Mouse (Mus musculus): ENCODE data around the gene Serpina1e. TPM values are rescaled to one million over a fixed set of nuclear protein-coding genes. Genes with fewer than 3 reads are reported as not detected.

Serpina1e gene
- polyA plus RNA-seq, 1 experiment from 2014 or later, result 0.33 TPM

- no peaks in the 10 kb centered on the region for H3K9me3 ChIP-seq (ENCODE audit: low read length)
- H3K4me2 ChIP-seq (replicated peaks; ENCODE audit: low read depth, low read length), result no peak overlapping the region
- WGBS, result 51% methylated on average over 5 of the region's 5 CpGs
- H3K4me1 ChIP-seq (ENCODE audit: insufficient read depth, low read depth, low read length), result no peaks in the 10 kb centered on the region
- ATAC-seq (no peak), DNase-seq (ENCODE audit: low spot score) (no peak)
- no peak overlapping the region for H3K9ac ChIP-seq (replicated peaks; ENCODE audit: low read depth)
- TF ChIP-seq EP300 (IDR thresholded peaks at IDR 0.05), result no peak
- no peak for TF ChIP-seq CTCF (IDR thresholded peaks at IDR 0.05)
- H3K4me3 ChIP-seq (ENCODE audit: low read depth, low read length), result no peak overlapping the region
- H3K27ac ChIP-seq (ENCODE audit: low read length), result no peak overlapping the region
- H3K27me3 ChIP-seq (replicated peaks; ENCODE audit: insufficient read depth, low read length), result no peaks in the 10 kb centered on the region
- H3K36me3 ChIP-seq (ENCODE audit: insufficient read depth, low read length), result no peaks in the 10 kb centered on the region
These were observed 27.1 kb upstream of the Serpina1e start for GRCm38 (mm10) chr12:103985868-103986267.

GRCm38 (mm10) chr12:103984935-103985334 is 26.2 kb upstream of the Serpina1e start:
- DNase-seq (ENCODE audit: low spot score), result peak; percentile 42

GRCm38 (mm10) chr12:103981646-103982360 is 23.0 kb upstream of the Serpina1e start:
- DNase-seq (ENCODE audit: low spot score), result no peak
- no peaks in the 10 kb centered on the region for H3K36me3 ChIP-seq (ENCODE audit: insufficient read depth, low read length)
- no peak overlapping the region for H3K4me2 ChIP-seq (replicated peaks; ENCODE audit: low read depth, low read length)
- H3K4me1 ChIP-seq (ENCODE audit: insufficient read depth, low read depth, low read length), result no peaks in the 10 kb centered on the region
- no peak overlapping the region for H3K9ac ChIP-seq (replicated peaks; ENCODE audit: low read depth)
- WGBS, result 36% methylated on average over 7 of the region's 7 CpGs
- ATAC-seq, result no peak
- no peaks in the 10 kb centered on the region for H3K27me3 ChIP-seq (replicated peaks; ENCODE audit: insufficient read depth, low read length)
- no peaks in the 10 kb centered on the region for H3K9me3 ChIP-seq (ENCODE audit: low read length)
- H3K4me3 ChIP-seq (ENCODE audit: low read depth, low read length), result no peak overlapping the region
- TF ChIP-seq CTCF (IDR thresholded peaks at IDR 0.05) (no peak), EP300 (IDR thresholded peaks at IDR 0.05) (no peak)
- no peak overlapping the region for H3K27ac ChIP-seq (ENCODE audit: low read length)

More at GRCm38 (mm10) chr12:103984935-103985334, 26.2 kb upstream of the Serpina1e start:
- H3K27me3 ChIP-seq (replicated peaks; ENCODE audit: insufficient read depth, low read length), result no peaks in the 10 kb centered on the region
- TF ChIP-seq EP300 (IDR thresholded peaks at IDR 0.05) (no peak), CTCF (IDR thresholded peaks at IDR 0.05) (peak; percentile 72)
- no peak overlapping the region for H3K9ac ChIP-seq (replicated peaks; ENCODE audit: low read depth)
- no peak overlapping the region for H3K4me3 ChIP-seq (ENCODE audit: low read depth, low read length)
- WGBS, result 51% methylated on average over 4 of the region's 4 CpGs
- no peaks in the 10 kb centered on the region for H3K4me1 ChIP-seq (ENCODE audit: insufficient read depth, low read depth, low read length)
- H3K9me3 ChIP-seq (ENCODE audit: low read length), result no peaks in the 10 kb centered on the region
- no peaks in the 10 kb centered on the region for H3K36me3 ChIP-seq (ENCODE audit: insufficient read depth, low read length)
- no peak for ATAC-seq
- no peak overlapping the region for H3K4me2 ChIP-seq (replicated peaks; ENCODE audit: low read depth, low read length)
- no peak overlapping the region for H3K27ac ChIP-seq (ENCODE audit: low read length)

GRCm38 (mm10) chr12:103978294-103978693 is 19.5 kb upstream of the Serpina1e start:
- no peak overlapping the region for H3K9ac ChIP-seq (replicated peaks; ENCODE audit: low read depth)
- WGBS, result 75% methylated on average over 10 of the region's 10 CpGs
- DNase-seq (ENCODE audit: low spot score) (no peak), ATAC-seq (no peak)
- H3K4me3 ChIP-seq (ENCODE audit: low read depth, low read length), result no peak overlapping the region
- TF ChIP-seq EP300 (IDR thresholded peaks at IDR 0.05) (no peak), CTCF (IDR thresholded peaks at IDR 0.05) (no peak)
- no peaks in the 10 kb centered on the region for H3K9me3 ChIP-seq (ENCODE audit: low read length)
- H3K36me3 ChIP-seq (ENCODE audit: insufficient read depth, low read length), result no peaks in the 10 kb centered on the region
- no peaks in the 10 kb centered on the region for H3K27me3 ChIP-seq (replicated peaks; ENCODE audit: insufficient read depth, low read length)
- no peak overlapping the region for H3K27ac ChIP-seq (ENCODE audit: low read length)
- no peaks in the 10 kb centered on the region for H3K4me1 ChIP-seq (ENCODE audit: insufficient read depth, low read depth, low read length)
- no peak overlapping the region for H3K4me2 ChIP-seq (replicated peaks; ENCODE audit: low read depth, low read length)

- H3K9ac ChIP-seq (replicated peaks; ENCODE audit: low read depth), result no peak overlapping the region
- H3K4me3 ChIP-seq (ENCODE audit: low read depth, low read length), result no peak overlapping the region
- H3K4me1 ChIP-seq (ENCODE audit: insufficient read depth, low read depth, low read length), result no peaks in the 10 kb centered on the region
- no peak overlapping the region for H3K4me2 ChIP-seq (replicated peaks; ENCODE audit: low read depth, low read length)
- no peaks in the 10 kb centered on the region for H3K9me3 ChIP-seq (ENCODE audit: low read length)
- no peaks in the 10 kb centered on the region for H3K27me3 ChIP-seq (replicated peaks; ENCODE audit: insufficient read depth, low read length)
- ATAC-seq (no peak), DNase-seq (ENCODE audit: low spot score) (peak; percentile 37)
- H3K36me3 ChIP-seq (ENCODE audit: insufficient read depth, low read length), result no peaks in the 10 kb centered on the region
- peak; percentile 71 for TF ChIP-seq CTCF (IDR thresholded peaks at IDR 0.05)
- no peak for TF ChIP-seq EP300 (IDR thresholded peaks at IDR 0.05)
- no peak overlapping the region for H3K27ac ChIP-seq (ENCODE audit: low read length)
- 31% methylated on average over 5 of the region's 5 CpGs for WGBS
These were observed 19.1 kb upstream of the Serpina1e start for GRCm38 (mm10) chr12:103977846-103978245.

GRCm38 (mm10) chr12:103977060-103977459 is 18.3 kb upstream of the Serpina1e start:
- TF ChIP-seq EP300 (IDR thresholded peaks at IDR 0.05) (no peak), CTCF (IDR thresholded peaks at IDR 0.05) (no peak)
- no peaks in the 10 kb centered on the region for H3K27me3 ChIP-seq (replicated peaks; ENCODE audit: insufficient read depth, low read length)
- 59% methylated on average over 3 of the region's 3 CpGs for WGBS
- no peaks in the 10 kb centered on the region for H3K9me3 ChIP-seq (ENCODE audit: low read length)
- no peaks in the 10 kb centered on the region for H3K36me3 ChIP-seq (ENCODE audit: insufficient read depth, low read length)
- DNase-seq (ENCODE audit: low spot score), result no peak
- no peak overlapping the region for H3K4me3 ChIP-seq (ENCODE audit: low read depth, low read length)
- no peak overlapping the region for H3K27ac ChIP-seq (ENCODE audit: low read length)
- H3K4me1 ChIP-seq (ENCODE audit: insufficient read depth, low read depth, low read length), result no peaks in the 10 kb centered on the region
- ATAC-seq, result no peak
- no peak overlapping the region for H3K4me2 ChIP-seq (replicated peaks; ENCODE audit: low read depth, low read length)
- H3K9ac ChIP-seq (replicated peaks; ENCODE audit: low read depth), result no peak overlapping the region

Measured in lung, postnatal 0 days (tissue).